Mouse (Mus musculus) CH12.LX (cell line): ENCODE results near the gene Hoxc4. TPM values are rescaled to one million over a fixed set of nuclear protein-coding genes. Genes with fewer than 3 reads are reported as not detected.

Experiments
- DNase-seq: peaks from one replicate; pipeline ENCODE4 v3.0.0-alpha.2; 2013; ENCODE audit errors: extremely low read depth
- H3K27ac ChIP-seq: 2 replicates; pipeline ENCODE4 v1.5.1; 2012; ENCODE audit warnings: low read depth, mild to moderate bottlenecking, control low read depth, moderate library complexity; ENCODE audit not compliant: insufficient read depth
- H3K27me3 ChIP-seq: replicated peaks from 2 replicates; pipeline ENCODE3; 2012; ENCODE audit warnings: inconsistent platforms
- H3K36me3 ChIP-seq, 2 experiments: replicated peaks in 1 of 2; 2 replicates each; pipeline versions ENCODE3 to v1.6.1; 2012; ENCODE audit warnings: inconsistent platforms in 1 of 2, low read length in 1 of 2, mild to moderate bottlenecking in 1 of 2, mixed read lengths in 1 of 2, moderate library complexity in 1 of 2; ENCODE audit not compliant: control insufficient read depth in 1 of 2, insufficient read depth in 1 of 2
- H3K4me1 ChIP-seq, 2 experiments: 2 replicates each; pipeline ENCODE4 v1.6.1; 2012; ENCODE audit warnings: inconsistent platforms in 1 of 2, moderate library complexity in 1 of 2; ENCODE audit not compliant: insufficient read depth in 2 of 2, control insufficient read depth in 1 of 2
- H3K4me2 ChIP-seq: 2 replicates; pipeline ENCODE4 v1.6.1; 2012; ENCODE audit warnings: low read depth, mild to moderate bottlenecking, control low read depth; ENCODE audit not compliant: poor library complexity, insufficient read depth, severe bottlenecking
- H3K4me3 ChIP-seq, 3 experiments: fragments of 150-350 bp in 1 of 3; sonication (generic) in 1 of 3; replicated peaks in 1 of 3; 2 replicates each; pipeline versions ENCODE3 to v1.5.1; 2011 to 2012; ENCODE audit warnings: low read depth in 2 of 3, low read length in 2 of 3, mild to moderate bottlenecking in 2 of 3, moderate library complexity in 2 of 3, control low read depth in 1 of 3, improper control_type of control experiment in 1 of 3, inconsistent platforms in 1 of 3, mixed read lengths in 1 of 3; ENCODE audit not compliant: poor library complexity in 1 of 3
- H3K79me2 ChIP-seq: replicated peaks from 2 replicates; pipeline ENCODE4 v1.6.1; 2012; ENCODE audit warnings: mild to moderate bottlenecking, moderate library complexity; ENCODE audit not compliant: control insufficient read depth, poor library complexity, insufficient read depth, severe bottlenecking; ENCODE audit errors: extremely low read depth
- H3K9ac ChIP-seq: 2 replicates; pipeline ENCODE4 v1.6.1; 2012; ENCODE audit warnings: low read depth, mild to moderate bottlenecking, control low read depth, moderate library complexity; ENCODE audit not compliant: insufficient read depth
- H3K9me3 ChIP-seq: replicated peaks from 2 replicates; pipeline ENCODE3; 2012; ENCODE audit warnings: low read length, inconsistent platforms, mixed read lengths
- CHD1 ChIP-seq: IDR thresholded peaks from 2 replicates; pipeline ENCODE4 v1.6.1; 2012; ENCODE audit warnings: low read depth, low read length, improper control_type of control experiment, inconsistent platforms
- CTCF ChIP-seq, 2 experiments: IDR thresholded peaks in 1 of 2; conservative IDR thresholded peaks in 1 of 2; 2 replicates each; pipeline ENCODE4 v1.5.1; 2011 to 2012; ENCODE audit warnings: low read depth in 2 of 2, low read length in 2 of 2, improper control_type of control experiment in 1 of 2, inconsistent platforms in 1 of 2, mild to moderate bottlenecking in 1 of 2, moderate library complexity in 1 of 2
- EP300 ChIP-seq: IDR thresholded peaks from 2 replicates; pipeline ENCODE4 v1.6.1; 2011; ENCODE audit warnings: low read length, improper control_type of control experiment
- KAT2A ChIP-seq: IDR thresholded peaks from 2 replicates; pipeline ENCODE4 v1.6.1; 2012; ENCODE audit warnings: low read length, improper control_type of control experiment, inconsistent platforms; ENCODE audit not compliant: insufficient replicate concordance
- MEF2A ChIP-seq: IDR thresholded peaks from 2 replicates; pipeline ENCODE4 v1.6.1; 2014; ENCODE audit warnings: low read depth, mild to moderate bottlenecking, inconsistent platforms, low read length, improper control_type of control experiment, borderline replicate concordance
- POLR2AphosphoS2 ChIP-seq: IDR thresholded peaks from 2 replicates; pipeline ENCODE4 v1.6.1; 2011; ENCODE audit warnings: low read depth, low read length, improper control_type of control experiment
- RCOR1 ChIP-seq: conservative IDR thresholded peaks from 2 replicates; pipeline ENCODE4 v1.6.1; 2012; ENCODE audit warnings: low read depth, mild to moderate bottlenecking, inconsistent platforms, low read length, improper control_type of control experiment
- UBTF ChIP-seq: IDR thresholded peaks from 2 replicates; pipeline ENCODE4 v1.6.1; 2012; ENCODE audit warnings: low read depth, mild to moderate bottlenecking, inconsistent platforms, low read length, improper control_type of control experiment, moderate library complexity
- USF1 ChIP-seq: IDR thresholded peaks from 2 replicates; pipeline ENCODE4 v1.6.1; 2014; ENCODE audit warnings: low read depth, mild to moderate bottlenecking, inconsistent platforms, low read length, improper control_type of control experiment
- ZKSCAN1 ChIP-seq: IDR thresholded peaks from 2 replicates; pipeline ENCODE4 v1.6.1; 2012; ENCODE audit warnings: low read depth, inconsistent platforms, low read length, improper control_type of control experiment, borderline replicate concordance
- ZNF384 ChIP-seq: IDR thresholded peaks from 2 replicates; pipeline ENCODE4 v1.6.1; 2012; ENCODE audit warnings: low read depth, low read length, improper control_type of control experiment, inconsistent platforms
- dilution Hi-C: fragments of 300-500 bp; cut with MboI; formaldehyde crosslinking; loops from 2 replicates; pipeline ENCODE4 v1.14.3; 2020; ENCODE audit warnings: low sequenced_read_pairs; ENCODE audit not compliant: extremely low pct_unique_long_range_greater_than_20kb, extremely low pct_ligation_motif_present
- in situ Hi-C: fragments of 300-500 bp; cut with MboI; formaldehyde crosslinking; loops from 3 replicates; pipeline ENCODE4 v1.14.3; 2019; ENCODE audit warnings: low sequenced_read_pairs, low pct_ligation_motif_present, low pct_unique_long_range_greater_than_20kb, mixed read lengths
- polyA plus RNA-seq: library from polyadenylated mRNA; unstranded; fragments of >175 nt; gene quantifications from 2 replicates; pipeline ENCODE4 v1.2.1, GENCODE M21; 2012; ENCODE audit warnings: low read depth; ENCODE audit not compliant: insufficient read length
- total RNA-seq, 2 experiments: library from RNA; depleted of rRNA; stranded (reverse); fragments of 300-350 nt in 1 of 2; fragments of >200 nt in 1 of 2; gene quantifications; 2 replicates each; pipeline ENCODE4 v1.2.3; 2012 to 2014

Gene Hoxc4
- total and polyA plus RNA-seq, 3 experiments, result 5.7 to 31.7 (median 8.6) TPM

DNA sequence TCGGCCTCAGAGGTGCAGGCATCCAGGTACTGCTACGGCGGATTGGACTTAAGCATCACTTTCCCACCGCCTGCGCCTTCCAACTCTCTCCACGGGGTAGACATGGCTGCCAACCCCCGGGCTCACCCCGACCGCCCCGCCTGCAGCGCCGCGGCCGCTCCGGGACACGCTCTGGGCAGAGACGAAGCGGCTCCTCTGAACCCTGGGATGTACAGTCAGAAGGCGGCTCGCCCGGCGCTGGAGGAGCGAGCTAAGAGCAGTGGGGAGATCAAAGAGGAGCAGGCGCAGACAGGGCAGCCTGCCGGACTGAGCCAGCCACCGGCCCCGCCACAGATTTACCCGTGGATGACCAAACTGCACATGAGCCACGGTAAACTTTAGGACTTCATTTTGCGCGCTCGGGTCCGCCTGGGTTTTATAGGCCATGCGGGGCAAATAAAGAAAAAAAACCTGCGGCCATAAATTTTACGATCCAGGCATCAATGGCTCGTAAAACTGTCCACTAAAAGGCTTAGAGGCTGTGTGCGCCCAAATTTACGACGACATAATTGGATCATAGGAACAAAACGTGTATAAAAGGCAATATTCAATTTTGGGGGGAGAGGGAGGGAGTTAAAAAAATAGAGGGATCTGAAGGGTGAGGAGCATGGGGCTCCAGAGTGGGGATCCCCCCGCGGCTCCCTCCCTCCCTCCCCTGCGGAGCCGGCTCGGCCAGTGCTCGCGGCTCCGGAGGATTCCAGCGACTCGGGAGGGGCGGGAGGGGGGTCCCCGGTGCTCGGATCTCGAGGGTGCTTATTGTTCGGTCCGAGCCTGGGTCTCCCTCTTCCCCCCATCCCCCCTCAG lies 4.3 kb upstream of the Hoxc4 start:
- no peak overlapping the region for H3K27ac ChIP-seq
- DNase-seq, result no peak
- no peaks in the 10 kb centered on the region for H3K79me2 ChIP-seq
- H3K27me3 ChIP-seq, result no peaks in the 10 kb centered on the region
- H3K4me3 ChIP-seq, result no peak overlapping the region
- peaks cover 6 to 39% of the 10 kb centered on the region in 2 experiments; a peak in 3 of 4 replicates for H3K4me1 ChIP-seq
- no peak overlapping the region for H3K9ac ChIP-seq
- dilution Hi-C loops, result no loop called here
- TF ChIP-seq MEF2A (no peak), RCOR1 (no peak), POLR2AphosphoS2 (no peak), KAT2A (no peak), ZNF384 (no peak), UBTF (no peak)
- H3K4me2 ChIP-seq, result no peak overlapping the region
- H3K36me3 ChIP-seq, result no peaks in the 10 kb centered on the region
- in situ Hi-C loops, result loop anchor here (10.0 kb wide), 1 partner anchor 160 kb away; no protein-coding TSS in a partner anchor
- H3K9me3 ChIP-seq, result peaks cover 7% of the 10 kb centered on the region

DNA sequence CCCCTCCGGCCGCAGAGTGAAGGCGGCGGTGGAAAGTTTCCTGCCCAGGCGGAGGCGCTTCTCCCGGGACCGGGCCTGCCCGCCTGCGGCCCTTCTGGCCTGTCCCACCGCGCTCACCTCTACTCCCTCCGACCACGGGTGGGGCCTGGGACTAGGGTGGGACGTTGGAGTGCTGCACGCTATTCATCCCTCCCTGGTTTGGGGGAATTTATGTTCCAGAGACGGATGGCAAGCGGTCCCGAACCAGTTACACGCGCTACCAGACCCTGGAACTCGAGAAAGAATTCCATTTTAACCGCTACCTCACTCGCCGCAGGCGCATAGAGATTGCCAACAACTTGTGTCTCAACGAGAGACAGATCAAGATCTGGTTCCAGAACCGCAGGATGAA lies 3.7 kb upstream of the Hoxc4 start:
- Histone ChIP-seq H3K4me3 (no peak overlapping the region), H3K79me2 (no peaks in the 10 kb centered on the region), H3K27ac (no peak overlapping the region), H3K9ac (no peak overlapping the region), H3K4me1 (peaks cover 10 to 39% of the 10 kb centered on the region in 2 experiments; a peak in 3 of 4 replicates), H3K27me3 (no peaks in the 10 kb centered on the region), H3K4me2 (no peak overlapping the region), H3K36me3 (no peaks in the 10 kb centered on the region), H3K9me3 (peaks cover 7% of the 10 kb centered on the region)
- no peak for DNase-seq
- TF ChIP-seq CHD1 (no peak), USF1 (no peak), EP300 (no peak), CTCF (conservative IDR thresholded peaks at IDR 0.05 in 1 of 2, IDR thresholded peaks at IDR 0.05 in 1 of 2; ENCODE audit: low read depth in 2 of 2, low read length in 2 of 2) (no peak), ZKSCAN1 (no peak)
- in situ Hi-C loops (loop anchor here (10.0 kb wide), 1 partner anchor 160 kb away; no protein-coding TSS in a partner anchor), dilution Hi-C loops (no loop called here)
